Mouse (Mus musculus) layer of hippocampus, postnatal 25 days (tissue): ENCODE results near the gene Olfr318. TPM values are rescaled to one million over a fixed set of nuclear protein-coding genes. Genes with fewer than 3 reads are reported as not detected.
A peak's percentile ranks its signal among the peaks of the same experiment; 100 is the strongest.
"Not testable (repeated sequence)": the region's sequence is repeated elsewhere in the genome, so short reads cannot be mapped to it uniquely, and the experiment has no call there.

Source experiments
- DNase-seq, 2 experiments: peaks; one replicate each; pipeline ENCODE4 v3.0.0; 2022; ENCODE audit warnings: mixed read lengths in 2 of 2, low spot score in 1 of 2; ENCODE audit errors: extremely low spot score in 1 of 2
- total RNA-seq, 2 experiments: library from RNA; stranded (reverse); gene quantifications; 2 replicates each; pipeline ENCODE4 v1.2.3; 2021

The Olfr318 gene
- under 1 TPM in 1 of 2 experiments, not detected in 1; 0.09 TPM for total RNA-seq

GRCm38 (mm10) chr11:58723914-58724313 lies at the start of gene Olfr318:
Gene Olfr318, minus strand, starts transcription at chr11:58724014.
- DNase-seq = no peak

- DNase-seq = no peak
These were observed 49.1 kb upstream of the Olfr318 start, which contains the start of gene Olfr315 for GRCm38 (mm10) chr11:58772888-58773287. Gene Olfr315, plus strand, starts transcription at chr11:58773188.

- DNase-seq = no peak
These were observed 28.6 kb upstream of the Olfr318 start, which contains the start of gene Olfr316 for GRCm38 (mm10) chr11:58752434-58752833. Gene Olfr316, plus strand, starts transcription at chr11:58752734.

- DNase-seq = peak in 1 of 2 experiments; percentile 5
These were observed 27.3 kb upstream of the Olfr318 start for GRCm38 (mm10) chr11:58751096-58751495.

GRCm38 (mm10) chr11:58738792-58739262 lies 15.0 kb upstream of the Olfr318 start, which contains the start of gene Olfr317:
Gene Olfr317, minus strand, starts transcription at chr11:58739212.
- no peak for DNase-seq

- peak in 1 of 2 experiments; percentile 20 for DNase-seq
These were observed 9.6 kb upstream of the Olfr318 start for GRCm38 (mm10) chr11:58733372-58733771.

- DNase-seq = not testable (repeated sequence)
These were observed 4.3 kb upstream of the Olfr318 start for GRCm38 (mm10) chr11:58727896-58728650.

- DNase-seq = no peak
These were observed 4.1 kb downstream of the Olfr318 start for GRCm38 (mm10) chr11:58719701-58720100.

GRCm38 (mm10) chr11:58717723-58718122 lies 6.1 kb downstream of the Olfr318 start:
- DNase-seq = not testable (repeated sequence)

GRCm38 (mm10) chr11:58709086-58709485 lies 14.7 kb downstream of the Olfr318 start:
- DNase-seq = no peak

GRCm38 (mm10) chr11:58698862-58699261 lies 25.0 kb downstream of the Olfr318 start, which contains the start of gene Olfr319:
Gene Olfr319, plus strand, starts transcription at chr11:58699162.
- DNase-seq = no peak

GRCm38 (mm10) chr11:58680799-58681198 lies 43.0 kb downstream of the Olfr318 start, which contains the start of gene Olfr320:
Gene Olfr320, plus strand, starts transcription at chr11:58681099.
- no peak for DNase-seq

GRCm38 (mm10) chr11:58671825-58672224 lies 52.0 kb downstream of the Olfr318 start:
- no peak for DNase-seq

GRCm38 (mm10) chr11:58669252-58669651 lies 54.6 kb downstream of the Olfr318 start:
- DNase-seq = no peak

Other genes starting within 250 kb of the Olfr318 start
- gene Olfr332, start 231.5 kb downstream of the Olfr318 start, total RNA-seq = not detected
- not detected for gene Olfr331, start 221.4 kb downstream of the Olfr318 start, total RNA-seq
- gene Olfr330, start 189.2 kb downstream of the Olfr318 start, total RNA-seq = not detected
- not detected for gene Olfr329-ps, start 177.6 kb downstream of the Olfr318 start, total RNA-seq
- under 1 TPM in 1 of 2 experiments, not detected in 1; 0.12 TPM for gene Olfr328, start 168.4 kb downstream of the Olfr318 start, total RNA-seq
- not detected for gene Olfr224, start 153.5 kb downstream of the Olfr318 start, total RNA-seq
- gene Olfr325, start 146.3 kb downstream of the Olfr318 start, total RNA-seq = not detected
- not detected for gene Olfr324, start 128.9 kb downstream of the Olfr318 start, total RNA-seq
- not detected for gene 2210407C18Rik, start 107.9 kb downstream of the Olfr318 start, total RNA-seq
- not detected for gene Olfr323, start 93.5 kb downstream of the Olfr318 start, total RNA-seq
- under 1 TPM in 1 of 2 experiments, not detected in 1; 0.15 TPM for gene Trim58, start 83.5 kb downstream of the Olfr318 start, total RNA-seq
- gene Olfr322, start 65.2 kb downstream of the Olfr318 start, total RNA-seq = not detected
- gene Olfr320, start 42.9 kb downstream of the Olfr318 start, total RNA-seq = not detected
- gene Olfr319, start 24.9 kb downstream of the Olfr318 start, total RNA-seq = not detected
- under 1 TPM; 0.10 to 0.33 TPM for gene Olfr317, start 15.2 kb upstream of the Olfr318 start, total RNA-seq
- gene Olfr316, start 28.7 kb upstream of the Olfr318 start, total RNA-seq = under 1 TPM; 0.31 to 0.34 TPM
- gene Olfr315, start 49.2 kb upstream of the Olfr318 start, total RNA-seq = not detected
- gene Olfr314, start 58.9 kb upstream of the Olfr318 start, total RNA-seq = not detected
- gene Fam183b, start 77.9 kb upstream of the Olfr318 start, total RNA-seq = 1 to 10 TPM; 5.9 to 7.2 TPM
- not detected for gene Olfr313, start 91.0 kb upstream of the Olfr318 start, total RNA-seq
- gene Olfr312, start 105.2 kb upstream of the Olfr318 start, total RNA-seq = not detected
- gene Olfr311, start 115.2 kb upstream of the Olfr318 start, total RNA-seq = not detected
- 10 to 100 TPM; 17.9 to 20.3 TPM for gene Gm12258, start 123.1 kb upstream of the Olfr318 start, total RNA-seq
- gene 2810021J22Rik, start 143.2 kb upstream of the Olfr318 start, total RNA-seq = 10 to 100 TPM in 1 of 2 experiments, 1 to 10 TPM in 1; 7.1 to 10.2 TPM
- 1 to 10 TPM; 9.2 to 9.3 TPM for gene Zfp39, start 180.2 kb upstream of the Olfr318 start, total RNA-seq
- not detected for gene Btnl10, start 193.9 kb upstream of the Olfr318 start, total RNA-seq
- gene Rnf187, start 214.9 kb upstream of the Olfr318 start, total RNA-seq = 100 to 1,000 TPM; 505 to 581 TPM
- 100 to 1,000 TPM in 1 of 2 experiments, 10 to 100 TPM in 1; 99.0 to 107 TPM for gene Hist3h2ba, start 224.9 kb upstream of the Olfr318 start, total RNA-seq
- 10 to 100 TPM; 66.0 to 73.9 TPM for gene Hist3h2a, start 230.7 kb upstream of the Olfr318 start, total RNA-seq
- 1 to 10 TPM; 5.3 to 5.5 TPM for gene Trim17, start 230.7 kb upstream of the Olfr318 start, total RNA-seq